Mouse (Mus musculus) cerebellum, postnatal 36 days (tissue): ENCODE results near the gene Bcl2.

Experiments used
- DNase-seq, 2 experiments: peaks; one replicate each; pipeline ENCODE4 v3.0.0; 2021 to 2022; ENCODE audit warnings: mixed read lengths in 2 of 2

The Bcl2 gene

DNA sequence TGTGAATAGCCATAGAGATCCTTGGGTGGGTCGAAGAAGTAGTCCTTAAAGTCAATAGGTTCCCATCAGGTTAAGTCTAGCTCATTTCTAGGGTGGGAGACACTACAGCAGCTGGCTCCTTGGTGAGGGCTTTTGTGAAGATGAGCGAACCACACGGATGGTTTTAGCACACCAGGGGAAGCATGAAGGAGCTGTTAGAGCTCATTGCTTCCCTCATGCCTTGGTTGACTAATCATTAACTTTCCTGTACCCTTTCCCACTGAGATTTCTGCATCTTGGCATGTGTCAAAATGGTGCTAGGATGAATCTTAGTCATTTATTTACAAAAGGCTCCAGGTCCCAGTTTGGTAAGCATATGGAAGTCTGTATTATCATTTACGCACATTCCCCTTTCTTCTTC, 129.8 kb downstream of the Bcl2 start:
- DNase-seq, result no peak

DNA sequence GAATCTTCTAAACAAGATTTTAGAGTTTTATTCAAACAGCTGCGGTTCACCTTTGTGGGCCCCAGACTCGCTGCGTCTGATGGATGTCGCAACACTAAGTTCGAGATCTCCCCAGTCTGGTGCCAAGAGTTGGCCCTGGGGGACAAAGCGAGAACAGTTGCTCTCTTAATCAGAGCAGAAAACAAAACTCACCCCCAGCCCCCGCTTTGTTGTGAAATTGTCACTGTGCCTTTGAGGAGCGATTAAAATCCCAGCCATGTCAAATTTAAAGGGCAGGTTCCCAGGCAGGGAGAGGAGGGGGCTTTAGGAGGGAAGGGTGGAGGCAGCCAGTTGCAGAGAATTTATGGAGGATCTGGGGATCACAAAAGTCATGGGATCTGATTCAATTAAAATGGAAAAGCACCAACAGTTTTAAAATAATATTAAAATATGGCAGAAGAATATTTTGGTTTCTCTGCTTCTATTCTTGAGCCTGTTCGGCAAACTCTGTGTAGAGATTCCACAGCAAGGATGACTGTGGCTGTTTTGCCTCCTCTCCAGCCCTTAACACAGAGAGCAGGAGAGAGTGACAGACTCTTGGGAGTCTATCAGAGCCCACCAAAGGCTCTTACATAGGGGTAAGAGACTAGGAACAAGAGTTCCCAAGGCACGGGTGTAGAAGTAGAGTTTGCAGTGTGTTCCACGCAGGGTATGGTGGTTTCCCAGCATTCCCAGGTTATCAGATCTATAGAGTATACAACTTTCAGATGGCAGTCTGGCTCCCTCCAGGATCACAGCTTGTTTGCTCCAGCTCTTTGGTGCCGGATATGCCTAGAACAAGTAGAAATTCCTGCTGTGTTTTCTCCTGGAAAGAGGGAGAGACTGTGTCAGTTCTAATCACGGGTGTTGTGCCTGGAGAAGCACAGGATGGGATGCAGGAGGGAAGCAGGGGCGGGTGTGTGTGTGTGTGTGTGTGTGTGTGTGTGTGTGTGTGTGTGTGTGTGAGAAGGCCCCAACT, 130.5 kb downstream of the Bcl2 start:
- no peak for DNase-seq

DNA sequence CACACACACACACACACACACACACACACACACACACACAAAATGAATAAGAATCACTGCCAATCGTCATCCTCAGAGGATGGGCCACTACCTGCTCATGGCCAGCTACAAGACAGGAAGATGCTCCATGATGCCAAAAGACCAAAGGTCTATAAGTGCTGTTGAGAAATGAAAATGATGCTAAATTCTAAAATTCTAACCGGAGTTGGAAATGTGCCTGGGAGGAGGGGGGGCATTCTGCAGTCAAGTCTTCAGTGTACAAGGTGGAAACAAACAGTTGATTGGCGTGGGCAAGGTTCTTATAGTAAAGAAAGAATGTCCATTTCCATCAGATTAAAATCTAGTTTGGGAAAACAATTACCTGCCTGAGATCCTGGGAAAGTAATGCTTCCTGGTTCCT, 131.3 kb downstream of the Bcl2 start:
- DNase-seq, result no peak

DNA sequence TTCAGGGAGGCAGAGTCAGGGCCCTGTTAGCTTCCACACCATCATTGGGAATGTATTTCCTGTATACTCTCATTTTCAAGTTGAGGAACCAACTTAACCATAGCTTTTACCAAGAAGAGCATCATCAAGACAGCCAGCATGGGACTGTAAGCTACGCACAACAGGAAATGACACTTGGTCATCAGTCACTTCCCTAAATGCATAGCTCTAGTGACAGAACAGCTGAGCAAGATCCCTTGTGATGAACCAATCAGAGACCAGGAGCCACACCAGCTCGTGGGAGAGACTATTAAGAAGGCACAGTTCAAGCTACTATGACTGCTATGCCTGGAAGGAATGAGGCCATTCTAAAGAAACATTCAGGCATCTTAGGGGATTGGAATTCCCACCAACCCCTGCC, 132.3 kb downstream of the Bcl2 start:
- DNase-seq, result no peak

DNA sequence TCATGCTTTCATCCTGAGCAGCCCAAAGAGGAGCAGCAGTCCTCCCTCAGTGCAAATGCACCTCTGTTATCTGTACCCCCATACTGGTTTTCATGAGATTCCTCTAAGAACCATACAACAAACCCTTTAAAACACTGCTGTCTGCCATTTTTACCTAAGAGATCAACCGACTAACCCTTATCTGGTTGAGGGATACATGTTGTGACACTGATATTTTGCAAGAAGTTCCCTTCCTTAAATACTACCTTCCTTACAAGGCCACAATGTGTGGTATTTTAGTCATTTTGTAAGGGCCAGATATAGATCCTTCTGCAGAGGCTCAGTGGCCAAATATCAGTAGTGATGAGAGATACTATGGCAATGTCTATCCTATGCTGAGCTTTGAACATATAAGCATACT, 134.3 kb downstream of the Bcl2 start:
- no peak for DNase-seq

DNA sequence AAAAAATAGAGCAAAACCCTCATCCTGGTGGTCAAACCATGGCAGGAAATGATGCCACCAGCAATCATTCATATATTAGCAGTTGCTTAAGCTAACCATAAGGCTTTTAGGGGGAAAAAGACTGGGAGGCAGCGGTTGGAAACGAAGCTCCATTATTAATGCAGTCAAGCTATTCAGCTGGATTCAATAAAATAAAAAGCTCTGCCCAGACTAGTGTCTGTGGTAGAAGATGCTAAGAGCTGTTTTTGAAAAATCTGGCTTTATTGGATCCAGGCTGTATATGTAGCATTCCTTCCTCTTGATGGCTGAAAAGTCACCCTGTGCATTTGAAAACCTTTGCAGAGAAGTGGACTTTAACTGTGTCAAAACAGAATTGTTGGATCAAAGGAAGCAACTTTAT, 141.6 kb downstream of the Bcl2 start:
- DNase-seq, result no peak

DNA sequence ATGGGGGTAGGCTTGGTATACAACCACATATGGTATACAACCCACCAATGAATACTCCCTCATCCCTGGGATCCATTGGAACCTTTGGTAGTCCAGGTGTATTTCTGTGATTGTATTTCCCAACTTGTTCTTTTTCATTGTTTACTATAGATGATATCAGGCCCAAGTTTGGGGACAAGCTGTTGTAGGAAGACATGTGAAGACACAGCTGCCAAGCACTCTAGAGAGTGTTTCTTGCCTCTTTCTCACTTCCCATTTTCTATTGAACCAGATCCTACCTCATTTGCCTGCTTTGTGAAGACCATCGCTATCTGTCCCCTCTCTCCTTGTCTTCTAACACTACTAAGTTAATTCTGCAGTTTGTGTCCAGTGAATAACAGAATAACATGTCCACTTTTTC, 143.2 kb downstream of the Bcl2 start:
- no peak for DNase-seq

DNA sequence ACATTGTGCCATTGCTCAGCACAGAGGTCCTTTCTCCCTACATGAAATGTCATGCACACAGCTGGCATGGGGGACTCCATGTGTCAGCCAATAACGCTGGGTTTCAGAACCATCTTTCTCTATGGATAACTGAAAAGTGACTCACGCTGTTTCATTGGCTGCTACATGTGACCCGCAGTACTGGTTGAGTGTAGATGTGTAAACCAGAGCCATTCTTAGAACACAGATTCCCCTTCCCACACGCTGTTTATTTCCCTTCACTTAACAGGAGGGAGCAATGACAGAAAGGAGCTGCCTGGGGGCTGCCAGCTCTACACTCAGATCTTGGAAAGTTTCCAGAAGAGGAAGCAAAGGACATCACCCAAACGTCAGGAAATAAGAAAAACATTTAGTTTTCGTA, 143.7 kb downstream of the Bcl2 start:
- DNase-seq, result no peak

DNA sequence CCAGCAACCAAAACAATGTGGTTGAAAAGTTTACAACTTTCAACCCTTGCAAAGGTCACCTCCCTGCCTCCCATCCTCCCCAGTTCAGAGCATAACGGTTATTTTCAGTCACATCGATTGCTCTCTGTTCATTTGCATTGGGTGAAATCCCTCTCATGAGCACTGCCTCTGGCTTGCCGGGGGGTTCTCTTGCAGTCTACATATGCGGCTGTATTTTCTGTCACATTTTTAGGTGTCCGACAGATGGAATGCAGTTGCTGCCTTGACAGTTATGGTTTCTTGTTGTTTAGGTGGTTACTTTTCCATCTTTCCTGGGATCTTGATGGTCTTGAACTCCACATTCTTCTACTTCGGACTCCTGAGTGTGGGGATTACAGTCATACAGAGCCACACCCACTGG, 144.4 kb downstream of the Bcl2 start:
- no peak for DNase-seq

DNA sequence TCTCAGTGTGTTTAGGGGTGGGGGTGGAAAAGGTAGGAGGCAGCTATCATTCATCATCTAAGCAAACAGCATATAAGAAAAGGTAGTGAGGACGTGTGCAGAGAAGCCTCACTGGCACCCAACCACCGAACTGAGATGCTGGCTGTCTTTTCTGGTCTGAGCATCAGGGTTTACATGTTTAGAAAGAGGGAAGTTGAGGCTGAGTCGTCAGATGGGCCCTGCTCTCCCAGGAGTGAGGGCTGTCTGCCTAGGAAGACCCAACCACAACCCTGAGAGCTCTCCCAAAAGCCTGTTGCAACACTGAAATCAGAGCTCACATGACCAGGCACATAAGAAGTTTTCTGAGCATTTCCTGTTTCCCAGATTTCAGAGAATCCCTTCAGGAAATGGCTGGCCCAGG, 145.2 kb downstream of the Bcl2 start:
- no peak for DNase-seq

DNA sequence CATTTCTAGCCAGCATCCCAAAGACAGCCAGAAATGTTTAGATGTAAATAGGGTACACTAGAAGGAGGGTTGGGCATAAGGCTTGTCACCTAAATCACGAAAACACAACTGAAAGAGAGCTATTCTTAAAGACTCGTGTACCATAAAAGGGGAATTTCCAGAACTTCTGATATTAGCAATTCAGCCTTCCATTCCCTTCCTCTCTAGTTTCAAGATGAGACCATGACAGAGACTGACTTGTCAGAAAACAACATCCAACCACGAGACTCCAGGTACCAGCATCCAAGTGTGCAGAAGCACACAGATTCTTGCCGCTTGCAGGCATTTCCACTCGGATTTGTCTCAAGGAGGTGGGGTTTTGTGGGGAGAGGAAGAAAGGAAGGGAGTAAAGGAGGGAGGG, 146.6 kb downstream of the Bcl2 start:
- DNase-seq, result no peak

DNA sequence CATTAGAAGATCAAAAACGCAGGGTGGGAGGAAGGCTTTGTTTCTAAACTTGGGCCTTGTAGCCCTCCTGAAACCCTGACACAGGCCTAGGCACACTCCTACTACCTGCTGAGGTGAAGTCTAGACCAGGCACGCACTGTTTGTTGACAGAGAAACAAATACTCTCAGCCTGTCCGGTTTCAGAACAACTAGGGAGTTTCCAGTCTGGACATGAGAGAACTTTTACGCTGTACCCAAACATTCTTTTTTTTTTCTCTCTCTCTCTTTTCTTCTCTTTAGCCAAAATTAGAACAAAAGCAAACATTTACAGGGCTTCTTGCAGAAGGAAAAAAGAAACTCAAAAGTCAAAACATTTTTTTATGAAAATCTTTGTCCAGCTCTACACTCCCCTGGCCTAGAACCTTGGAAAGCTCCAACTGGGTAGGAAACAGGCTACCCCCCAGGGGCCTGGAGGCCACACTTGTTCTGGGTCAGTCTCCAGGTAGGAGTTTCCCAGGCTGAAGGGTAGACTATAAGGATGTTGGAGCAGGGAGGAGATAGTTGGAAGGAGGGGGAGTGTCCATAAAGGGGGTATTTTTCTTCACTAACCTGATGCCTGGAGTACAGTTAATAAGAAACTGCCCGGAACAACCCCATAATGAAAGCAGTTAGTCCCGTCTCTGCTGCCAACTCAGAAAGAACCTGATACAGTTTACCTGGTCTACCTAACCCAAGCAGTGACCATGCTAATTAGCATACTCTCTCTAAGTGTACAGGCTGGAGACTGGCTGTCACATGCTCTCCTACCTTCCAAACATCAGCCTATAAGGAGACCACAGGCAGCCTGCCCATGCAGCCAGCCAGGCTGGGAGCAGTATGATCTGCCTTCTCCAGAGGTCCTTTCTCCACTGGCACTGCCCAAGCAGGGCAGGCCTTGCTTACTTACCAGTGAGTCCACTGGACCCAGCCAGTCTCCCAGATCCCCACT, 147.7 kb downstream of the Bcl2 start:
- no peak for DNase-seq

DNA sequence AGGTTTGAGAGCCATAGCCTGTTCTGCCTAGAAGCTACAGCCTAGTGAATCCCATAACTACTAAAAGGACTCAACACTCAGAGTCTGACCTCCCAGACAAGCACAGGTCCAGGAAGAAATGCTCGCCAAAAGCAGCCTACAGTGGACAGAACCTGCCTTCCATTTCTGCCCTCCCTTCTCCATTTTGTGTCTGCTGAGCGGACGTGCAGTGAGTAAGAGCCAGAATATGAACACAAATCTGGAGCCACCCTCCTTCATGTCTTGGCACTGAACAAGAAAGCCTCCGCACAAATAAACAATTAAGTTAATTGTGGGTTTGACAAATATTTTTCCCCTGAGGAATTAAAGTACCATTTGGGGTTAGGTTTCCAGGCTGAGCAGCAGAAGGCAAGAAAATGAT, 148.8 kb downstream of the Bcl2 start:
- no peak for DNase-seq

DNA sequence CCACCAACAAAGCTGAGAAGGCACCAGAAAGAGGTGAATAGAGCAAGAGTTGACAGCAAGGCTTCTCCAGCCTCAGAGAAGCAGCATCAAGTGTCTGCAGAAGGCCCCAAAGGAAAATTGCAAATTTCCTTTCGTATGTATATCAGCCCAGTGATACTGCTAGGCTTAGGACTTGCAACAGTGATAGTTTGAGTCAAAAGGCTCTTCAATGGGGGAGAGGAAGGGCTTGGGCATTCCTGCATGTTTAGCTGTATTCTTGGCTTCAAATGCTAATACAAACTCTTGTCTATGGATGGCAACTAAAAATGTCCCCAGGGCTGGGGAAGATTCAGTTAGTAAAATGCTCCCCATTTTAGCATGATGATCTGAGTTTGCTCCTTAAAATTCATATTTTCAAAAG, 149.6 kb downstream of the Bcl2 start:
- DNase-seq, result no peak

DNA sequence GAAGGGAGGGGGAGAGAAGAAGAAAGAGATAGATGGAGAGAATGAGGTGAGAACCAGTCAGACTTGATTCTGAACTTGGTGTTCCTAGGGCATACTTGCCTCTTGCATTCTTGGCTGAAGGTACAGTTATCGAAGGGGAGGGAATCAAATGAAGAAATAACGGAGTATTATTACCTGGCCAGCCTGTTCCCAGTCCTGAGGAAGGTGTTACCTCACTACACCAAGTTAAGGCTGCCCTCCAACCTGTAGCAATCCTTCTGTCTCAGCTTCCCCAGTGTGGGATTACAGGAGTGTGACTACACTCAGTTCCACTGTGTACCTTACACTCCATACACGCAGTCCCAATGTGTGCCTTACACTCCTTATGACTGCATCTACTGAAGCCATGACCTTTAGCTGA, 151.3 kb downstream of the Bcl2 start:
- DNase-seq, result no peak

DNA sequence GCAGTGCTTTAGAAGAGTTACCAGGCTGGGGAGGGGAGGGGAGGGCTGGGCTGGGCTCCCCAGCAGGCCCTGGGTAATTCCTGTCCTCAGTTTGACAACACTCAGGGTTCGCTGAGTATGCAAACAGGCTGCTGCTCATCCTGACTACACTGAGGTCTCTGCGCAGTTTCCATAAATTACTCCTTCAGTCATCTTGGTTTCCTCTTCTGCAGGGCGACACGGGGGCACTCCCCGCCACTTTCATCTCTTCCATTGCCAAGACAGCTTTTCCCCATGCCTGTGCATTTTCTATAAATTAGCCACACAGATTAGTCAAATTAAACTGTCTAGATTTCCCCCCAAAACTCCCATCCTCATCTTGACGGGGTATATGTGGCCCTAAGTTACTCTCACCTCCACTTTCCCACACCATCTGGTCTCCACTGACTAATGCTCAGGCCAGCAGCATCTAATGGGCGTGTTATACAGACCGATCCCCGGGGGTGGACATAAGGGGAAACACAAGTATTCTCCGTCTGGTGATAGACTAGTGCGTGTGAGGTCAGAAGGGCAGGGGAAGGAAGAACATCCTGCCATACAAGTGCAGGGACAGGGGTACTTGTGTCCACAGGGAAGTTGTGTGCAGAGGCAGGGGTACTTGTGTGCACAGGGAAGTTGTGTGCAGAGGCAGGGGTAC, 152.9 kb downstream of the Bcl2 start:
- no peak for DNase-seq

DNA sequence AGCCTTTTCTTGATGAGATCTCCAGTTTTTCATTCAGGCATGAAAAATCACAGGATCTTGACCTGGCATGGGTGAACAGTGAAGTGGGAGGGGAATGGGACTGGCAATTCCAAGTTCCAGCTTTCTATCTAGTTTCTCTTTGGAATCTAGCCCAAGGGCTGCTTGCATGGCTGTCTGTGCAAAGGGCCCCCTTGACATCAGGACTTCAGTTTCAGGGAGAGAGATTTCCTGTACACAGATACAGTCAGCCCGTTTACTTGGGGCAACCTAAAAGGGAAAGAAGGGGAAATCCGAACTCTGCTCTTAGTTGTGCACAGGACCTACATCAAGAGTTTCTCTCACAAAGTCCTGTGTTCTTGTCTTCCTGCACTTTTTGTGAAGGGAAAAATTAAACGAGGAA, 154.0 kb downstream of the Bcl2 start:
- no peak for DNase-seq

DNA sequence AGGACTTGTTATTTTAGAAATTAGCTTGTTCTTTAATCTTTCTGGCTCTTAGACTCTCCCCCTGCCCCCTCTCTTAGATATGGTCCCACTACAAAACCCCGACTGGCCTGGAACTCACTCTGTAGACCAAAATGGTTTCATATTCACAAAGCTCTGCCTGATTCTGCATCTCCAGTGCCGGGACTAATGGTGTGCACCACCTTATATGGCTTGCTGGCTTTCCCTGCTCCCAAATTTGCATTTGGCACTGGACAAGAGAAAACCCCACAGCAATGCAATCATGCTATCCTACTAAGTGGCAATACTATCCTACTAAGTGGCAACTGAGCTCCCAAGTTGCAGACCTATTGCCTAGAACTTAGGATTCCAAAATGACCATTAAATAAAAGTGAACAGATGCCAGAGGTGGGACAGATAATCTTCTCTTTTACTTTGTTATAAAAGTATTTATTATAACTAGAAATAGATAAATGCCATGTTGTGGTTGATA, 154.9 kb downstream of the Bcl2 start:
- DNase-seq, result no peak

DNA sequence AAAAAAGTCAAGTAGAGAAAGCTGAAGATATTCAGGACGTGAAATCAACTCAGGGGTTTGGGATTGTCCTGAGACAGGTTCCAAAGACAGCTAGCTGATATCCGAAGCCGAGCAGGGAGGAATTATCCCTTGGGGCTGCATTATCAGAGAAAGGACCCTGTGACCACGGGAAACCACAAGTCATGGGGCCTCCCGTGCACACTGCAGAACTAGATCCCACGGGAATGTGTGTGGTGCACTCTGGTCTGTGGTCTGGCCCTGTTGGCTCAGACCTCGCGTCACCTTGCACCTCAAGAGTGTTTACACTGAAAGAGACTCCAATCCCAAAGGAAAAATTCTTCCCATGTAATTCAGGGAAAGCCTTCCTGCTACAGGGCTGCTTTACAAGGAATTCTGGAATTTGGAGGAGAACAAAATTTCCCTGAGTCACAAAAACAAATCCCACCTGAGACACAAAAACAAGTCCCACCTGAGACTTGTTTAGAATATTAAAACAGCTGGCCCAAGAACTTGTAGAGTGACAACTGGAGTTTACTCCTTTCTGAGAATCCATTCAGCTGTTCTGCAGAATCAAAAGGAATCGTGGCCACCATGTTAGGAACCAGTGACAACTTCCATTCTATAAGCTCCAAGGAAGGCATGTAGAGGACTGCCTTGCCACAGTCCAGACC, 158.4 kb downstream of the Bcl2 start:
- DNase-seq, result no peak

DNA sequence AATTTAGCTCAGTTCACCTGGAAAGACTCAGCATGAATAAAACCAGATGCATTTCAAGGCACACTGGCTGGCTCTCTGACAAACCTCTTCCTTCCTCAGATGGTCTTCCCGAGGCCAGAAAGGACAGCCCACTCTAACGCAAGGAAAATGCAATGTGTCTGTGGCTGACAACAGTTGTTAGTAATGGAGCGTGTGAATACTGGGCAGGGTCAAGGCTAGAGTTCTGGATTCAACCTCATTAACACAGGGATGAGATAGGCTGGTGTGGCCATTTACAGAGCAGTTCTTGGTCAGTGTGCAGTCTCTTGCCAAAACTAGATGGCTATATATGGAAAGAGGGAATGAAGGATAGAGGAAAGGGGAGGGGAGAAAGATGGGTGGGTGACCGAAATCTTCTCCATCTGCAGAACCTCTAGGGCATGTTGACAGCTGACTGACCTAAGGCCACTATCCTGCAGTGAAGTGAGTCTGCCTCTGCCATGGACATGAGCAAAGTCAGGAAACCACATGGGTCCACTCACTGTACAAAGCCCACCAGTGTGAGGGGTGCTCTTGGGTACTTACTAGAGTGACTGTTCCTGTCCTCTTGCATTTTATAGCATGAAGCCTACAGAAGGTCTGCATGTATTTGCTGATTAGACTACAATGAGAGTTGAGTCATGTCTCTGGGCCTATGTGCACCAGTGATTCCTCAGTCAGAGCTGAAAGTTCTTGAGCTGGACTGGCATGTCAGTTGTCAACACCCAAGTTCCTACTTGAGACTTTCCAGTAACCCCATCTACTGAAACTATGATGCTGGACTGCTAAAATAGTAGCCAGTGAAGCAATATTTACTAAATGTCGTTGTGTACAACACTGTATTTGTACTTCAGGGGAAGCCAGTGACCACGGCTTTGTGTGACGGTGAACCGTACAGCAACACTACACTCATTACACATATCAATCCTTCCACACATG, 159.9 kb downstream of the Bcl2 start:
- no peak for DNase-seq

DNA sequence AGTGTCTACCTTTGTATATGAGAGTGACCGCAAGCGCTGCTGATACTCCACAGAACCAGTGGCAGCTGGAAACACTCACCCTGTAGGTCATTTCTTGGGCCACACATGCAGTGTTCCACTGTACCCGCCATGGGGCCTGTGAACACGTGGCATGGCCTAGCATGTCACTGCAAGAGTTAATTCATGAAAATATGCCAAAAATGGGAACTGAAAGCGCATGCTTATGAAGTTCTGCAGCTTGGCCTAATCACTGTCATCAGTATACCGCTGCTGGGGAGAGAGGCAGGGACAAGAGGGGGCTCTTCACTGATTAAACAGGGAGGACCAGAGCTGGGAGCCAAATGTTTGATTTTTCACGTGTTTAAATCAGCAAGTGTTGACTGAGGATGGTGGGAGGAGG, 161.2 kb downstream of the Bcl2 start:
- DNase-seq, result no peak
